Mouse (Mus musculus) heart, adult 2 months (tissue): ENCODE data around the gene Ankrd53. TPM values are rescaled to one million over a fixed set of nuclear protein-coding genes. Genes with fewer than 3 reads are reported as not detected.

ENCODE experiments used
- DNase-seq, 2 experiments: peaks; one replicate each; pipeline ENCODE4 v3.0.0; 2021
- H3K27ac ChIP-seq: fragments of 200-600 bp; 2 replicates; pipeline ENCODE4 v1.8.1; 2022
- H3K27me3 ChIP-seq: fragments of 200-500 bp; 2 replicates; pipeline ENCODE4 v1.6.1; 2012; ENCODE audit warnings: mild to moderate bottlenecking, low read length, inconsistent platforms, mixed read lengths; ENCODE audit not compliant: control insufficient read depth, insufficient read depth
- H3K36me3 ChIP-seq: fragments of 200-500 bp; 2 replicates; pipeline ENCODE4 v1.6.1; 2012; ENCODE audit warnings: low read length, inconsistent platforms; ENCODE audit not compliant: control insufficient read depth, insufficient read depth
- H3K4me1 ChIP-seq: fragments of 200-500 bp; 2 replicates; pipeline ENCODE4 v1.6.1; 2011; ENCODE audit warnings: low read length; ENCODE audit not compliant: control insufficient read depth, insufficient read depth
- H3K4me3 ChIP-seq: fragments of 200-600 bp; 2 replicates; pipeline ENCODE4 v1.8.1; 2022
- H3K79me2 ChIP-seq: fragments of 200-500 bp; replicated peaks from 2 replicates; pipeline ENCODE4 v1.6.1; 2012; ENCODE audit warnings: mild to moderate bottlenecking, inconsistent platforms, low read length, moderate library complexity, mixed read lengths; ENCODE audit not compliant: control insufficient read depth, insufficient read depth
- H3K9ac ChIP-seq: fragments of 200-500 bp; 2 replicates; pipeline ENCODE4 v1.6.1; 2012; ENCODE audit warnings: low read depth, mild to moderate bottlenecking, control low read depth, inconsistent platforms, low read length, mixed read lengths
- CTCF ChIP-seq: fragments of 200-600 bp; IDR thresholded peaks from 2 replicates; pipeline ENCODE4 v1.8.1; 2022; ENCODE audit warnings: antibody characterized with exemption, mild to moderate bottlenecking, moderate library complexity
- EP300 ChIP-seq: fragments of 200-500 bp; IDR thresholded peaks from 2 replicates; pipeline ENCODE4 v1.6.1; 2011; ENCODE audit warnings: low read depth, low read length, control low read depth; ENCODE audit not compliant: insufficient read depth
- POLR2A ChIP-seq: fragments of 200-500 bp; IDR thresholded peaks from 2 replicates; pipeline ENCODE4 v1.6.1; 2011; ENCODE audit warnings: mild to moderate bottlenecking, low read depth, low read length, control low read depth; ENCODE audit not compliant: insufficient read depth
- WGBS: fragments of 180-500 bp; shearing (Covaris S2); methylation state at CpG from one replicate; pipeline ENCODE4 v1.1.7; 2018; 5-methylcytosine and 5-hydroxymethylcytosine counted together
- intact Hi-C: fragments of 180-260 bp; cut with DNase I; formaldehyde crosslinking; loops from one replicate; pipeline ENCODE4 v1.15.1; 2025
- polyA plus RNA-seq: library from polyadenylated mRNA; depleted of rRNA; stranded (reverse); fragments of >200 nt; gene quantifications from 2 replicates; pipeline ENCODE4 v1.2.3, GENCODE M21; 2012
- total RNA-seq, 2 experiments: library from RNA; stranded (reverse); gene quantifications; 2 replicates each; pipeline ENCODE4 v1.2.3; 2021

Gene Ankrd53
- total and polyA plus RNA-seq, 3 experiments = 0.12 TPM; not detected in 2

DNA sequence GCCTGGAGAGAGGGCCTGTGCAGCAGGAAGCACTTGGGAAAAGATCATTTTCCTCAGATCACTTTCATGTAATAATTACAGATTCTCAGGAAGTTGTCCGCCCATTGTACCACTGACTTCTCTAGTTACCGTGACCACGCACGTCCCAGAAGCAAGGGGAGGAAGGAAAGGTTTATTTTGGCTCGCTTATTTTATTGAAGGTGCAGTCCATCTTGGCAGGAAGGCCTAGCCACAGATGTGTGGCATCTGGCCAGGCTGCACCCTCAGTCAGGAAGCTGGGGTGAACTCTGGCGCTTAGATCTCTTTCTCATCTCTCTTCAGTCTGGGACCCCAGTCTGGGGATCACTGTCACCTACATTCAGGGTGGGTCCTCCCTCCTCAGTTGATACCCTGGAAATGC lies 23.8 kb upstream of the Ankrd53 start:
- no peak overlapping the region for H3K4me3 ChIP-seq
- H3K79me2 ChIP-seq = no peaks in the 10 kb centered on the region
- H3K27ac ChIP-seq = no peak overlapping the region
- no peaks in the 10 kb centered on the region for H3K4me1 ChIP-seq
- intact Hi-C loops = no loop called here
- H3K27me3 ChIP-seq = peaks cover 3% of the 10 kb centered on the region
- WGBS = 45% methylated on average over 6 of the region's 6 CpGs
- TF ChIP-seq POLR2A (no peak), EP300 (no peak), CTCF (no peak)
- no peak for DNase-seq
- H3K9ac ChIP-seq = no peak overlapping the region
- H3K36me3 ChIP-seq = no peaks in the 10 kb centered on the region

DNA sequence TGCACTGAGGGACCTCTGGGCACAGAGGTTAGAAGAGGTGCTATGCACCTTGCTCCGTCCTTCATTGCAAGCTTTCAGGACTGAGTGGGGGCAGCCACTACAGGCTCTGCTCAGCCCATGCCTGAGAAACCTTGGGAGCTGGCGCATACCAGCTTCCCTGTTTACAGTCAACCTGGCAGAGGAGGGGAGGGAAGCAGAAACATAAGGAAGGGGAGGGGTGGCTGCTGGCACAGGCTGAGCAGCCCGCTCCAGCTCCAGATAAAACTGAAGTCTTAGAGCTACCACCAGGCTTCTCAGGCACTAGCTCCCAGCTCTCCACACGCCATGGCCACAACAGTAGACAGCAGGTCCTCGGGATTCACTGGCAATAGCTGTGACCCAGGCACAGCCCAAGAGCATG lies 19.7 kb upstream of the Ankrd53 start, which contains the start of gene Atp6v1b1:
TSS of gene Atp6v1b1 (plus strand) at position 230 of the 400 bp plus-strand sequence.
- 58% methylated on average over 5 of the region's 5 CpGs for WGBS
- no peaks in the 10 kb centered on the region for H3K4me1 ChIP-seq
- no peaks in the 10 kb centered on the region for H3K36me3 ChIP-seq
- H3K27ac ChIP-seq = no peak within 1 kb of the TSS
- no peak for DNase-seq
- intact Hi-C loops = no loop called here
- H3K79me2 ChIP-seq = no peaks in the 10 kb centered on the region
- no peak for TF ChIP-seq CTCF
- TF ChIP-seq EP300 = no peak
- TF ChIP-seq POLR2A = no peak
- H3K9ac ChIP-seq = no peak within 1 kb of the TSS
- no peaks in the 10 kb centered on the region for H3K27me3 ChIP-seq
- H3K4me3 ChIP-seq = no peak within 1 kb of the TSS

DNA sequence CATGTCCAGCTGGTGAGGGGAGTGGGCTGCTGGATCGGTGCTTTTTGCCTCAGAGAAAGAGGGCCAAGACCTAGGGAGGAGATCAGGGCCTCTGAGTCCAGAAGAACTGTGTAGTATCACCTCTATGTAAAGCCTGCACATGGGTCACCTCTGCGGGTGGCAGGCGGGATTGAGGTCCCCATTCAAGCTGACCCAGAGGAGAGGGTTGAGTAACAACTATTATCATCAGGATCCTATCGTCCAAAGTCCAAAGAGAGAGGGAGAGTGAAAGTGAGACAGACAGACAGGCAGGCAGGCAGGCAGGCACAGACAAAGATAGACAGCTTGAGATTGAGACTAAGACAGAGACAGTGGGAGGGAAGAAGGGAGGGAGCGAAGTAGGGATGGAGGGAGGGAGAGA lies 19.2 kb upstream of the Ankrd53 start:
- Histone ChIP-seq H3K27ac (no peak overlapping the region), H3K27me3 (no peaks in the 10 kb centered on the region), H3K9ac (no peak overlapping the region), H3K36me3 (no peaks in the 10 kb centered on the region), H3K79me2 (no peaks in the 10 kb centered on the region), H3K4me3 (no peak overlapping the region), H3K4me1 (no peaks in the 10 kb centered on the region)
- DNase-seq = no peak
- 68% methylated on average over 5 of the region's 5 CpGs for WGBS
- intact Hi-C loops = no loop called here
- TF ChIP-seq POLR2A (no peak), EP300 (no peak), CTCF (no peak)

DNA sequence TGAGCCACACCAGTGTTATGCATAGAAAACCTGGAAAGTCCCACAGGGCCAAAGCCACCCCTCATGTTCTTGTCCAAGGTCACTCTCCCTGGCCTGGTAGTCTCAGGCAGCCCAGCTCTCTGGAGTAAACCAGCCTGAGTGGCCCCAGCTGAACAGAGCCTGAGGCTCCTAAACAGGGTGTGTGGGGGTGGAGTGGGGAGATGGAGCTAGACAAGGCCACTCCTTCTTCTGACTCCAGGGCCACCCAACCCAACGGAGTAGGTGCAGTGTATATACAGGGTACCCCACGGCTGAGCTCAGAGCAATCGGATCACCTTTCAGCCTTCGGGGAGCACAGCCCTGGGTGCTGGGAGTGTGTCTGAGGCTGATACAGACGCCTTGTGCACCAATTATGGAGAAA lies 18.3 kb upstream of the Ankrd53 start:
- H3K36me3 ChIP-seq = no peaks in the 10 kb centered on the region
- TF ChIP-seq CTCF (no peak), POLR2A (no peak), EP300 (no peak)
- no peaks in the 10 kb centered on the region for H3K79me2 ChIP-seq
- intact Hi-C loops = no loop called here
- no peaks in the 10 kb centered on the region for H3K4me1 ChIP-seq
- DNase-seq = no peak
- H3K27ac ChIP-seq = no peak overlapping the region
- no peak overlapping the region for H3K4me3 ChIP-seq
- H3K27me3 ChIP-seq = no peaks in the 10 kb centered on the region
- H3K9ac ChIP-seq = no peak overlapping the region
- 78% methylated on average over 5 of the region's 5 CpGs for WGBS

- H3K27me3 ChIP-seq = no peaks in the 10 kb centered on the region
Observed at GRCm38 (mm10) chr6:83744557-83744956, 17.9 kb upstream of the Ankrd53 start.

DNA sequence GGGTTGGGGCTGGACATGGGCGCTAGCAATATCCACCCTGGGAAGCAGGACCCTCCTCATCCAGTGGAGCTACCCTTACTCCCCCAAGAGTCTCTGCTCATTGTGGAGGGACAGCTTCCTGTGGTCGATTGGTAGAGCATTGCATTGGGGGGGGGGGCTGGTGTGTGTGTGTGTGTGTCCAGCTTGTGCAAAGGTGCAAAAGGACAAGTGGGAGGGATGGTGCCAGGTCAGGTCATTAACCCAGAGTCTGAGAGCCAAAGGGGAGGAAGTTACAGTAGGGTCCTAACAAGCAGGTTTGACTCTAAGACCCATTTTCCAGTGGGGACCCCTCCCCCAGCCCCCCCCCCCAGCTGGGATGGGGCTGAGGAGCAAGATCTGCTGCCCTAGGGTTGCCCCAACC lies 17.0 kb upstream of the Ankrd53 start:
- intact Hi-C loops = no loop called here
- 47% methylated on average over 2 of the region's 2 CpGs for WGBS
- Histone ChIP-seq H3K9ac (no peak overlapping the region), H3K27ac (no peak overlapping the region), H3K27me3 (no peaks in the 10 kb centered on the region), H3K36me3 (no peaks in the 10 kb centered on the region), H3K4me1 (no peaks in the 10 kb centered on the region), H3K4me3 (no peak overlapping the region), H3K79me2 (no peaks in the 10 kb centered on the region)
- TF ChIP-seq POLR2A (no peak), CTCF (no peak), EP300 (no peak)
- DNase-seq = no peak

More at GRCm38 (mm10) chr6:83744557-83744956, 17.9 kb upstream of the Ankrd53 start:
- TF ChIP-seq CTCF (no peak), EP300 (no peak), POLR2A (no peak)
- no peaks in the 10 kb centered on the region for H3K36me3 ChIP-seq
- 65% methylated on average over 5 of the region's 5 CpGs for WGBS
- DNase-seq = no peak
- H3K79me2 ChIP-seq = no peaks in the 10 kb centered on the region
- H3K4me3 ChIP-seq = no peak overlapping the region
- intact Hi-C loops = no loop called here
- H3K27ac ChIP-seq = no peak overlapping the region
- H3K9ac ChIP-seq = no peak overlapping the region
- no peaks in the 10 kb centered on the region for H3K4me1 ChIP-seq

- Histone ChIP-seq H3K36me3 (no peaks in the 10 kb centered on the region), H3K79me2 (no peaks in the 10 kb centered on the region), H3K27ac (no peak overlapping the region), H3K4me1 (no peaks in the 10 kb centered on the region), H3K4me3 (no peak overlapping the region), H3K27me3 (no peaks in the 10 kb centered on the region), H3K9ac (no peak overlapping the region)
- no peak for DNase-seq
- no peak for TF ChIP-seq EP300
- TF ChIP-seq POLR2A = no peak
- no peak for TF ChIP-seq CTCF
- WGBS = 67% methylated on average over 3 of the region's 3 CpGs
- intact Hi-C loops = no loop called here
Observed at GRCm38 (mm10) chr6:83749286-83749685, 13.2 kb upstream of the Ankrd53 start.
